Mouse (Mus musculus) ES-Bruce4 (cell line): Measurements from ENCODE around the gene Ugt1a7c.

Experiments used
- CTCF ChIP-seq: IDR thresholded peaks from one replicate; pipeline ENCODE4 v1.8.1; 2011; ENCODE audit warnings: low read depth, low read length
- EP300 ChIP-seq: IDR thresholded peaks from 2 replicates; pipeline ENCODE4 v1.6.1; 2011; ENCODE audit warnings: low read depth, low read length; ENCODE audit not compliant: insufficient read depth
- POLR2A ChIP-seq: IDR thresholded peaks from one replicate; pipeline ENCODE4 v1.8.1; 2011; ENCODE audit warnings: low read length; ENCODE audit not compliant: insufficient read depth

DNA sequence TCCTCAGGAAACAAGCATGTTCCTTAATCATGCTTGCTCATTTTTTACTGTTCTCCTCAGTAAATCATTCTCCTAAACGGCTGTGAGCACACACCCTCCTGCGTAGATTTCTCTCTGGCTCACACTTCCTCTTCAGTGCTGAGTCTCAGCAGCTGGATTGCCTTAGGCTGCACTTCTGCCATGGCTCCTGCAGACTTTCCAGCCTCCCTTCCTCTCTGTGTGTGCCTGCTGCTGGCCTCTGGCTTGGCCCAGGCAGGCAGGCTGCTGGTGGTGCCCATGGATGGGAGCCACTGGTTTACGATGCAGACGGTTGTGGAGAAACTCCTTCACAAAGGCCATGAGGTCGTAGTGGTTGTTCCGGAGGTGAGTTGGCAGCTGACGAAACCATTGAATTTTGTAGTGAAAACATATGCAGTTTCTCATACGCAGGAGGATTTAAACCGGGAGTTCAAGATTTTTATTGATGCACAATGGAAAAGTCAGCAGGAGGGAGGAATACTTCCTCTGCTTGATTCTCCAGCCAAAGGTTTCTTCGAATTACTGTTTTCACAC is at the start of gene Ugt1a7c:
- TF ChIP-seq EP300 (no peak), CTCF (no peak), POLR2A (no peak)
